Mouse (Mus musculus) cerebellum, adult 9-11 months (tissue): ENCODE data around the gene Cdv3.
A peak's percentile ranks its signal among the peaks of the same experiment; 100 is the strongest.

Experiments used
- DNase-seq: peaks from one replicate; pipeline ENCODE4 v3.0.0; 2022

Gene Cdv3

DNA sequence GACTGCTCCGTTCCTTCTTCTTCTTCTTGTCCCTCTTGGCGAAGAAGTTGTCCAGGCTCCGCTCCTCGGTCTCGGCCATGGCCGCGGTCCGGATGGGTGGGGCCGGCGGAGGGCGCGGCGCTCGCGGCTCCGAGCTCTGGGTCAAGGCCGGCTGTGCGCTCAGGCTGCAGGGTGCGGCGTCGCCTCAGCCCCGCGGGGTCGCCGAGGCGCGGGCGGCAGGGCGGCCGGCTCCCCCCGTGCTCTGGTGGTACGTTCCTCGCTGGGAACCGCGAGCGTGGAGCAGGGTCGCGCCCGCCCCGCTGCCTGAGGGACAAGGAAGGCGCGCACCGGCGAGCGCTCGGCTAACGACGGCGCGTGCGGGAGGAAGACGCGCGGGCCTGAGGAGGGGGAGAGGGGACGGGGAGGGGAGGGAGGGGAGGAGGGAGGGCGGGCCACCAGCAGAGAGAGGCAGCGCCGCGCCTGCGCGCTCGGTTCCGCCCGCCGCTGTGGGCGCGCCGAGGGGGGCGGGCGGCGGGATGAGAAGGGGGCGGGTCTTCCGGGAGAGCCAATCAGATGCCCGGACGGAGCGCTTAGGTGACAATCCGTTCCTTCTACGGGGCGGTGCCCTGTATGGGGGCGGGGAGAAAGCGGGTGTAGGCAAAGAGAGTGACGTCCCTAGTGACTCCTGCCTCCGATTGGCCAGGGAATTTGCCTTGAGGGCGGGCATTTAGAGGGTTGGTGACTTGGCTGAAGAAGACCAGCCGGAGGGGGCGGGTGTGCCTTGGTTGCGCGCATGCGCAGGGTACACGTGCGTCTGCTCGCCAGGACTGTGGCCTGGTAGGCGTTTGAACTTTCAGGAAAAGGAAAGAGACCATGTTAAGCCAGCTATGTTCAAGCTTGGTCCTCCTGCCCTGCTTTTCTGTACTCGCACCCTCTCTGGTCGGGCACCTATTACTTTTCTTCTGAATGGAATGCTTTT, at the start of gene Cdv3:
Gene Cdv3, minus strand, starts transcription at position 551 of the 958 bp plus-strand sequence.
- DNase-seq = peak; percentile 100

DNA sequence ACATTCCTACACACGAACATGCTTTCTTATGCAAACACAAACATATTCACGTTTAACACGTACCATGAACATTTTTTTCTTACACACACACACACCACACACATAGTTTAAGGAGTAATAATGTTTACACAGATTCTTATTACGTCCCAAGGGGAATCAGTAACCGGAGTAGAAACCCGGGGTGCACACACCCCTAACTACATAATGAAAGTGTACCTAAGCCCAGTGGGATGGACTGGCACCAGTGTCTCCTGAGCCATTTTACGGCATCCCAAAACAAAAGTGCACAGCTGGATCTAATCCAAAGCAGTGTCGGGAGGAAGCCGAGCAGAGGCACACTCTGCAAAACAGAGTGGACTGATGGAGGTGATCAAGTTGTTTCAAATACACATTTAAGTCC, 47.8 kb upstream of the Cdv3 start:
- DNase-seq = no peak

DNA sequence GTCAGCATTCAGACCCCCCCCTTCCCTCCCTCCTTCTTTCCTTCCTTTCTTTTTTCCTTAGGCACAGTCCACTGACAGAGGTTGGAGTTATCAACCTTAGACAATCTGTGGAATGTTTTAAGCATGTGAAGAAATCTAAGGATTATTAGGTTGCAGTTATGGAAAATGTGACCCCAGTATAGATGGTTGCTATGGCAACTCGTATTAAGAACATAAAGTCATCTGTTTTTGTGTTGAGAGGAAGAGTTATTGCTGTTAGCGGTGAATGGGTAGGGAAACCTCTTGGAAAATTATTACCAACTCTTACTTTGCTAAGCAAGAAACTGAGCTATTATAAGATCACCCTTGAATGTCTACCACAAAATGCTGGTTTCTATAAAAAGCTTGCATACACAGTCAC, 43.5 kb upstream of the Cdv3 start:
- no peak for DNase-seq

DNA sequence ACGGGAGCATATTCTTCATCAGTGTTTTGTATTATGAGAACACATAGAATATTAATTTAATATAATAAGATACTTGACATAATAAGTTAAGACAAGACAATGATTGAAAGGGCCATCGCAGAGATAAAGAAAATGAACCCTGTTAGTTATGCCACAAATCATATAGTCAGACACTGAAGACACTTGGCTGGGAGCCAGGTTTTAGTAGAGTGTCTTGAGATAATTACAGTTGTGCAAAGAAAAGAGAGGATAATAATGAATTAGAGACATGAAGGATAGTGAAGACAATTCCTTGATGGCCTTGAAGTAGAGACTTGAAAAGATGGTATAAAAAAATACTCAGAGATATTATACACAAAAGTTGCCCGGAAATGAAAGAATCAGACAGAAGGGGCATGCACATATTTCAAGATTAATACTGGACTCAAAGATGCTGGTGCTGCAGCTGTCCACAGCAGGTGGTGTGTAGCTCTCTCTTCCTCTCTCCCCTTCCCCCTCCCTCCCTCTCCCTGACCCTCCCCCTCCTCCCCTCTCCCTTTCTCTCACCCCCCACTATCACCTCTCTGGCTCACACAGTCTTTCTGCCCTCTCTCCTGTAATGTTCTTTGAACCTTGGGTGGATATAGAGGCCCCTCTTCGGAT, 42.6 kb upstream of the Cdv3 start:
- DNase-seq = no peak

DNA sequence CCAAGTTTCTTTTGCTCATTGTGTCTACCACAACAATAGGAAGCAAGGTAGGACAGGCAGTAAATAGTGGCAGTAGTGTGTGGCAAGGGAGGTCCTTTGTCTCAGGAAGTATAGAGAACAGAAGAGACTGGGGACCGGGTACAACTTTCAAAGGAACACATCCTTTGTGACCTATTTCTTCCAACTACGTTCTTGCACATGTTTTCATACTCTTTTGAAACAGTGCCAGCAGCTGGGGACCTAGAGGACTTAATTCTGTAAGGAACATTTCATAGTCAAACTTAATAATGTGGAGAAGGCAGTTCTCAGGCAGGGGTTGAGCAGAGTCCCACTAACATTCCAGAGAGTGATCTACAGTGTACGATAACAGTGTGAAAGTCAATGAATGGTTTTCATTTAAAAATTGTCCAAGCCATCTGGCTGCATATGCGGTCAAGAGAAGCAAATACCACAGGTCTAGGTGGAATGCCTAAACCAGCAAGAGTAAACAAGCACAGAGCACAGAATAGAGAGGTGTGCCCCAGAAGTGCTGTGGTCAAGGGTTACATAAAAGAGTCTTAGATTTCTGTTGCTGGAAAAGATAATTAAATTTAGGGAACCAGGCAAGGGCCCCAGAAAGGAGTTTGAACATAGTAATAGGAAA, 37.8 kb upstream of the Cdv3 start:
- no peak for DNase-seq

DNA sequence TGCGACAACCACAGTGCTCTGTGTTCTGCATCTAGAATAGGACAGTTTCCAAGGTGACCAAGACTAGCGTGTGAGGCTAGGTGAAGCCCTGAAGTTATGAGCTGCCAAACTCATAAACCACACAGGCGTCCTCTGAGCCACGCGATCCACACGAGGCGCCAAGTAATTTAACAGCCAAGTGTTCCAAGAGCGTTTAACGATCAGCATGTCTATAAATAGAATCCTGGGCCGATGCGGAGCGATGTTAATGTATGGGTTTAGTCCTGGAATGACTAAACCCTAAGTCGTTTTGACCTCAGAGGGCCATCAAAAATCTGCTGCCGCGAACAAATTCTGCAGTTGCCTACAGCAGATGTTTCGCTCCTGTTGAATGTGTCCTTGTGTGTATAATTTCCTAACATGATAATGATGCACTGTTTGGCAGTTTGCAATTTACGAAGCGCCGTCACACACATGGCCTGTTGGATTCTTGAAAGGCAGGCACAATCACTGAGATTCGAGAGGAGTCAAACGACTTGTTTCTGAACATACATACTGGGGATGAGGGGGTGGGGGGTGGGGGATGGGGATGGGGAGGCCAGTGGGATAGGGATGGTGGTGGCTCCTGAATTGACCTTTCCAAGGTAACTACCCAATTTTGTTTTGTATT, 33.0 kb upstream of the Cdv3 start:
- no peak for DNase-seq

DNA sequence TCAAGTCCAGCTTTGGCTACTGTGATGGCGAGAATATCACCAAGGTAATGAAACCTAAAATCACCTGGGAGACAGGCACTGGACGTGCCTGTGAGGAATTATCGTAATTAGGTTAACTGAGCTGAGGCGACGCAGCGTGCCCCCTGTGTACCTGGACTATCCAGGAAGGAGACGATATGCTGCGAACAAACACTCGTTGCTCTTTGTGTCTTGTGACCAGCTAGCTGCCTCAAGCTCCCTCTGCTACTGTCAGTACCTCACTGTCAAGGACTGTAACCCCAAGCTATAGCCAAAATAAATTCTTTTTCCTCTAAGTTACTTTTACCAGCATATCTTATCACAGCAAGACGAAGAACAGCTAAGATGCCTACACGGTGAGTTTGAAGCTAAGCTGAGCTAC, 27.6 kb upstream of the Cdv3 start:
- DNase-seq = no peak

DNA sequence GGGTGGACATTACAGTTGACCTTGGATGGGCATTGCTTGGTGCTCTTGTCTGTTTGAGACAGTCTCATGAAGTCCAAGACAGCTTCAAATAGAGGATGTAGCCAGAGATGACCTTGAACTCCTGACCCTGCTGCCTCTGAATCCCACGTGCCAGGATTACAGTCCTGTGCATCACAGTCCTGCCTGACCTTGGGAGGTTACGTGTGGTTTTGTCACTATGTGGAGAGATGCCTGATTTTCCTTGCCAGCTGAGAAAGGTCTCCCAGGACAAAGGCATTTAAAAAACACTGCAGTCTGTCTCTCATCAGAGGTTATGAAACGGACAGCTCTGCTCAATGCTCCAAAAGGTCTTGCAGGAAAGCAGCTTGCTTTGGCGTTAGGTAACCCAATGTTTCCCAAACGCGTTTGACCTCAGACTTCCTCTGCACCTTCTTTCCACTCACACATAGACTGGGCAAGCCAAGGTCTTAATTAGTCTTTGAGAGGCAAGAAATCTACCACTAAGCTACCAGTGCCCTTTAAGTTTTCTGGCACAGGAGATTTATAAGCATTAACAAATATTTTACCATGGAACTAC, 26.2 kb upstream of the Cdv3 start:
- no peak for DNase-seq

DNA sequence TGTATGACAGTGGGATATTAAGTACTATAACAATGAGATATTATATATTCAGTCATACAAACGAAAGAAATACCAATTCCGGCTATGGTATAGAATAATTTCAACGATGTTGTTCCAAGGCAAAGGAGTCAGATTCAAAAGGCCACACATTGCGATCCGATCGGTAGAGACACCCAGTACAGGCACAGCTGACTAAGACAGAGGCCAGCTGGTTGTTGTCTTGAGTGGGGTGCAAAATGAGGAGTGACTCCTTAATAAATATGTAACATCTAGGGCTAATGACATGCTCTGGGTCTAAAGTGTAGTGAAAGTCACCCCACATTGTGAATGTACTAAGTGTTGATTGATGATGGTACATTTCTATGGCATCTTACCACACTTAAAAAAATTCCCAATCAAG, 23.6 kb upstream of the Cdv3 start:
- DNase-seq = no peak

DNA sequence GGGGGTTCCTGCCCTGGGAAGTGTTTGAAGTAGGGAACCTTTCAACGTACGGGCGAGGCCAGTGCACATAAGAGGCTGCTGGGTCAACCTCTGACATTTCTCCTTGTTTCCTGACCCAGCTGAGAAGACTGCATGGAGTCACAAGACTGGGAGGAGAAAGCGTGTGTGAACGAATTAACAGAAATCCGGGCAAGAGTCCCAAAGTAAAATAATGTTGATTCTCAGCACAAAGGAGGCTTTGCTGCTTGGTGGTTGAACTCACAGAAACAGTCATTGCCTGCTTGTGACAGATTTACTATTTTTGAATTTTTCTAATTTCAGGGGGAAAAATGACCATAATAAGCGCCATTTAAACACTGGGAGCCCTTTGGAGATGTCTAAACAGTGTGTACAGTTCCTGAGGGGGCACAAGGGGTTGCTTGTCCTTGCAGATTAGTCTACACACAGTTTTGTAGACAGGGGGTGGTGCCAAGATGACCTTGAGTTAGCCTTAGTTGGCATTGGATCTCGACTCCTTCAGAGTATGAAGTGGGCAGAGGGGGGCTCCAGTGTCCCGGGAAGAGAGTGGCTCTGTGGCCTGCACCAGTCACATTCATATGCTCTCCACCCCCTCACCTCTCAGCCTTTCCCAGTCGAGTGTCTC, 21.5 kb upstream of the Cdv3 start:
- DNase-seq = no peak

DNA sequence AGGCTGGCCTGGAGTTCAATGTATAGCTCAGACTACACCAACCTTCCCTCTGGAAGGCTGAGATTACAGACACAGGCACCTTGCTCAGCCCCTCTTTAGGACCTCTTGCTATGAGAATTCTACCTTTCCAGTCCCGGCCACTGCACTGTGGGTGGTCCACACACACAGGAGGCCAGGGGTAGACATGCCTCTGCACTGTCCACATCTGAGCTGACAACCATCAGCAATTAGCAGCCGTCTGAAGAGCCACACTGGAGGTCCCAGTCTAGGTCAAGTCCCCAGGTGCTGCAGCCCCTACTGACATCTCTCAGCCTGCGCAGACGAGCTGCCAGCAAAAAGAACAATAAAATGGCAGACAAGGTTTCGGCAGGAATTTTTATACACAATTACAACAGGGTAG, 20.9 kb upstream of the Cdv3 start:
- DNase-seq = no peak

DNA sequence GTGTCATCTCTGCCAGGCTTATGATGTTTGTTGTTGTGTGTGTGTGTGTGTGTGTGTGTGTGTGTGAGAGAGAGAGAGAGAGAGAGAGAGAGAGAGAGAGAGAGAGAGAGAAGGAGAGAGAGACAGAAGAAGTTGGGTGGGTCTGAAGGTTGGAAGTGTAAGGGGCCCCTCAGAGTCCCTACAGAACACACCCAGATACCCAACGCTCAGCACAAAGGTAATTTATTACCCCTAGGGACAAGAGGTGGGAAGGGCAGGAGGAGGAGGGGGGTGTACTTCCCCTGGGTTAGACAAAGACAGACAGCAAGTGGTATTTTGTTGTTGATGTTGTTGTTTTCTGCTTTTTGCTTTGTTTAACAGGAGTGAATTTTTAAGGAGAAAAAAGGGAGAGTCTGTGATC, 20.0 kb upstream of the Cdv3 start:
- no peak for DNase-seq

DNA sequence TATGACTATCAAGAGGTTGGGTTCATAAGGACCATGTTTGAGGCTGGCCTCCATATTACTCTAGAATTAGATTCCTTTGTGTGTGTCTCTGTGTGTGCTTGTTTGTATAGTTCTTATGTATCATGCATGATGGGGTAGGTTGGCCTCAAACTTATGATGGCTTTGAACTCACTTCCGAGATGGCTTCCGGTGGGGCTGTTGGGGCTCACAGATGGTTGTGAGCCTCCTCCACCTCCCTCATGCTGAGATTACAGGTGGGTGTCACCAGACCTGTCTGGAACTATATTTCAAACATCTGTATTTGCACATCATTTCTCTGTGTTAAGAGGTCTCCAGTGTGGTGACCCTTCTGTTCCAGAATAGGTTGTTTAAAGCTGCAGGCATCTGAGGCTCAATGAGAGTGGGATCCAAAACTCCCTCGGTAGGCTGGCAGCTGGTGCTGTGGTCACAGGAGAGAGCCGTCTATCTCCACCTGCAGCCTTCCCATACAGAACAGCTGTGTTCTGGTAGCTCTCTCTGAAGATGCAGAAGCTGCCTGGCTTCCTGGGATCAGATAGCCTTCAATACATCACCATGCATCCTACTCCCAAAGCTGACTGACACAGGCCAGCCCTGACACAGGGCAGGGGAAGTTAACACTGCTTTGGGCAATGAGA, 18.6 kb upstream of the Cdv3 start:
- no peak for DNase-seq

DNA sequence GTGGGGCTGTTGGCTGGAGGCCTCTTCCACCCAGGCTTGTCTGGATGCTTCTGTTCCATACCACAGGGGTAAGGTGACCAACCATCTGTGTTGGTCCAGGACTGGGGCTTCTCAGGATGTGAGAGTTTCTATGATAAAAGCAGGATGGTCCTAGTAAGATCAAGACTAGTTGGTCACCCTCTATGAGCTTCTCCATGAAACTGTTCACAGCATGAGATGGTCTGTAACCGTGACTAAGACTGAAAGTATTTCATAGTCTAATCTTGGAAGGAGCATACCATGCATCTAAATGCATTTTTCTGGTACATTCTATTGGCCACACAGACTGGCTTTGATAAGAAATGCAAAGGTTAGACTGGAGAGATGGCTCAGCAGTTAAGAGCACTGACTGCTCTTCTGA, 17.9 kb upstream of the Cdv3 start:
- DNase-seq = no peak

DNA sequence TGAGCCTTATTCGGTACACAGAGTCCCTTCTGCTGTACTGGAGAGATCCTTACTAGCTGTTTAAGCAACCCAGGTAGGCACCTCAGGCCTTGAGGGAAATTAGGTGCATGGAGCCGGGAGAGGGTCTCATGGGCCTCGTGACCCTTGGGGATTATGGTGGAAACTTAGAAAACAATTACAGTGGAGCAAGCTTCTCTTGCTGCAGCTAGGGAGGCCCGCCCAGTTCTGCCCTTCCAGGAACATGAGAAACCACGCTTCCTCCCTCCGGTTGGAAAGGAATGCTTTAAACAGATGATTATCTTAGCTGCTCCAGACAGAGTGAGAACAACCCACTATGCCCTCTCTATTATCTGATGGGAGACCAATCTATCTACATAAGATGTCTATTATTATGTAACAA, 17.3 kb upstream of the Cdv3 start:
- DNase-seq = no peak

DNA sequence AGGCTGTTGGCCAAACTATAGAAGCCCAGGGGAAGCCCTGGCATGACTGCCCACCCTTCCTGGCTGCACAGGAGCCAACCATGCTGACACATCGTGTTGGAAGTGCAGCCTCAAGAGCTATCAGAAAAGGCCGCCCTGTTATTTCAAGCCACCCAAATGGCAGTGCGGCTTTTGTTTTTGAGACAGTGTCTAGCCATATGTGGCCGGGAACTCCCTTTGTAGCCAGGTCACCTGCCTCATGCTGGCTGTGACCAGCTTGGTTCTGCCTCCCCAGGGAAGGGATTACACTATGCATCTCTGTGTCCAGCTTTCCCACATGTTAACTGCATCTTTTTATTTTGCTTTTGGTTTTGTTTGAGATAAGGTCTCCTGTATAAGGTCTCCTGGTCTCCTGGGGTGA, 14.9 kb upstream of the Cdv3 start:
- no peak for DNase-seq

DNA sequence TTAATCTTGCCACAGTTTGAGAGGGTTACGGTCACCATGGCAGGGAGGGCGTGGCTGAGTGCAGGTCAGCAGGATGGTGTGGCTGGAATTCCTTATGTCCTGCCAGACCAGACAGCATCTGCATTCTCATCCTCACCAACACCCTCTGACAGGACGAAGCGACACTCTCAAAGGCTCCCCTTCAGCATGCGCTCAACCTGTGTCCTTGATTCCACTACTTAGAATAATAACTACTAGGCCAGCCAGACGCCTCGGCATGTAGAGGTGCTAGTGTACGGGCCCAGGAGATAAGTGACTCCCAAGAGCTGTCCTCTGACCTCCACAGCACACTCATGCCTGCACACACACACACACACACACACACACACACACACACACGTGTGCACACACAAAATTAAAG, 13.6 kb upstream of the Cdv3 start:
- no peak for DNase-seq

DNA sequence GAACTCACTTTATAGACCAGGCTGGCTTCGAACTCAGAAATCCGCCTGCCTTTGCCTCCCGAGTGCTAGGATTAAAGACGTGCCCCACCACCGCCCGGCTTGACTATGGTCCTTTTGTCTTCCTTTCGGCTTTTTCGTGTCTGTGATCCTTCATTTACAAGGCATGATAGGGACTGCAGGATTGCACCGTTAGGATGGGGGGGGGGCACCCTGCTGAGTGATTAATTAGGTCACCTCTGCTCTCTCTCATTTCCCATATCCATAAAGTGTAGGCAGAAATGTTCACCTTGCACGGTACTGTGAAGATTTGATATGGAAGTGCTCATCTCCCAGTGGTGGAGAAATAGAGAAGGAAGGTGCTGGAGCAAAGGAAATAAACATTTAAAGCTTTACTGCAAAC, 13.0 kb upstream of the Cdv3 start:
- DNase-seq = no peak

DNA sequence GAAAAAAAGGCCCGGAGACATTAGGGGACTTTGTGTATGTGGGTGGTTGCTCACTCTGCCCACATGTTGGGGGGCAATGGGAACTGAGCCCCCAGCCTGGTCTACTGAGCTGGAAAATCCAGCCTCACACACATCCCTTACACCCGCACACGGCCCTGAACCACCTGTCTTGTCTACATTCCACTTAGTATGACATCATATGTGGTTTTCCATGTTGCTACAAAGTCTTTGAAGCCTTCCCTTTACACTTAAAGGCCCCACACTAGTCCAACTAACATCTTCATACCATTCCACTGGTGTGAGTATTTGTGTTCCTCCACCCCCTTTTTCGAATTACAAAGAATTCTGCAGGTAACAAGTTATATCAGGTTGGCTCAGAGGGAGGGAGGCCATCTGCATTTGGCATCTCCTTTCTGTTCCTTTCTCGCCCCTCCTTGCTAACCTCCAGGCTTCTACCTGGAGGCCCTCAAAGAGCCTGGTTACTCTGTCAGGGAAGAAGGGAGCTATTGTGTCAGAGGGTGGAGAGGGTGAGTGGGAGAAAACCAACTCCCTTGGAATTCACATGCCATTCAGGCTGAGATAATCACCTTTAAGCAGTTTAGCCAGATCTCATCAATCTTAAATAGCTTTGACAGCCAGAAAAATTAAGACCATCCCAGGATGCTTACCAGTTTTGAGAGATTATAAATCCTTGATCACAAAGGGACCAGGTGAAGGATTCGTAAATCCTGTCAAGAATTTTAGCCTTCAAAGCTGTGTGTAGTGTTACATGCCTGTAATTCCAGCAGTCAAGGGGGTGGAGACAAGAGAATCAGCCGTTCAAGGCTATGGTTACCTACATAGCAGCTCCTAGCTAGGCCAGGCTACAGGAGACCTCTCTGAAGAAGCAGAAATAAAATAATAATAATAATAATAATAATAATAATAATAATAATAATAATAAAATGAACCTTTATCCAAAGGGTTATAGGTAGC, 11.0 kb upstream of the Cdv3 start:
- no peak for DNase-seq

DNA sequence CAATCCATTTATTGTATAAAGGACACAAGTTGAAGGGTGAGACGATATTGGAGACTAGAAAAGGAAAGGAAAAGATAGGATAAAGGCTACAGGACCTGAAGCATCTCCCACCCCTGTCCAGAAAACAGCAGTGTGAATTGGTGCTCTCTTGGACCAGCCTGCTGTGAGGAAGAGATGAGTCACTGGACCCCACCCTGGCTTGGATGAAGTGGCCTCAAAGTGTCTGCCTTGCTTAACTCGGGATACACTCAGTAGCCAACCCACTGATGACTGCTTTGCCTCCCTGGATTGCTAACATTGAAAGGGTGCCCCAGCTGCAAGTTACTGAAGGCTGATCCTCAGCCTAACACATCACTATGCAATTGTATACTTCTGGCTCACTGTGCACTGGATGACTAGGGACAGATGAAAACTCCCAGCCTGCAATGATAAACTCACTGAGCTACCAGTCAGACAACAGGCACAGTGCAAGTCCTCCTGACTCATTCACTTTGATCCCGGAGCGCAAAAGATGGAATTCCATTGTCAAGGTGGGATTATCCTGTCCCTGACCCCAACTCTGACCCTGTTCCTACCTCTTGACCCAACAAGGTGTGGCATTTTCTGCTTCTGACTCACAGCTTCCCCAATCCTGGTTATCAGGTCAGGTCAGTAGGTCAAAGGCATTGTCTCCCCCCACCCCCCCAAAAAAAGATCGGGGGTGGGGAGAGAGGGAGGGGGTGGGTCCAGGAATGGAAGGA, 6.8 kb upstream of the Cdv3 start:
- DNase-seq = no peak
